Mouse (Mus musculus) embryonic facial prominence, embryonic 10.5 days (tissue): ENCODE data around the gene Kdm5b. TPM values are rescaled to one million over a fixed set of nuclear protein-coding genes. Genes with fewer than 3 reads are reported as not detected.
A peak's percentile ranks its signal among the peaks of the same experiment; 100 is the strongest.

ENCODE experiments used
- DNase-seq: peaks from one replicate; pipeline ENCODE4 v3.0.0-alpha.2; 2017; ENCODE audit warnings: low spot score
- H3K27ac ChIP-seq: fragments of 300-500 bp; sonication (generic); replicated peaks from 2 replicates; pipeline ENCODE4 v1.5.1; 2016; ENCODE audit warnings: mild to moderate bottlenecking
- H3K27me3 ChIP-seq: fragments of 300-500 bp; sonication (generic); replicated peaks from 2 replicates; pipeline ENCODE4 v1.6.1; 2016; ENCODE audit warnings: low read depth, mild to moderate bottlenecking; ENCODE audit not compliant: poor library complexity, severe bottlenecking
- H3K36me3 ChIP-seq: fragments of 300-500 bp; sonication (generic); replicated peaks from 2 replicates; pipeline ENCODE4 v1.6.1; 2016; ENCODE audit warnings: mild to moderate bottlenecking, moderate library complexity
- H3K4me1 ChIP-seq: fragments of 300-500 bp; sonication (generic); 2 replicates; pipeline ENCODE4 v1.6.1; 2016
- H3K4me3 ChIP-seq: fragments of 300-500 bp; sonication (generic); 2 replicates; pipeline ENCODE4 v1.5.1; 2016; ENCODE audit warnings: mild to moderate bottlenecking, moderate library complexity
- H3K9me3 ChIP-seq: fragments of 300-500 bp; sonication (generic); 2 replicates; pipeline ENCODE4 v1.6.1; 2016; ENCODE audit warnings: mild to moderate bottlenecking
- WGBS: fragments of 180-500 bp; shearing (Covaris S2); methylation state at CpG from one replicate; pipeline ENCODE4 v1.1.7; 2016; 5-methylcytosine and 5-hydroxymethylcytosine counted together
- polyA plus RNA-seq: library from polyadenylated mRNA; unstranded; fragments of >200 nt; fragmentation: Nextera tagmentation; extraction: Ambion mirVana; gene quantifications from 2 replicates; pipeline ENCODE4 v1.2.1, GENCODE M21; 2016

Kdm5b gene
- polyA plus RNA-seq, 1 experiment from 2014 or later, result 79.0 TPM

GRCm38 (mm10) chr1:134609172-134609571 lies 49.2 kb downstream of the Kdm5b start:
- H3K4me1 ChIP-seq, result no peaks in the 10 kb centered on the region

GRCm38 (mm10) chr1:134614554-134614953 lies 54.6 kb downstream of the Kdm5b start:
- H3K36me3 ChIP-seq, result peaks cover 100% of the 10 kb centered on the region
- H3K9me3 ChIP-seq, result no peaks in the 10 kb centered on the region
- 93% methylated on average over 5 of the region's 5 CpGs for WGBS
- H3K4me3 ChIP-seq, result no peak overlapping the region
- DNase-seq, result no peak
- H3K27me3 ChIP-seq, result no peaks in the 10 kb centered on the region
- no peak overlapping the region for H3K27ac ChIP-seq
- H3K4me1 ChIP-seq, result no peaks in the 10 kb centered on the region

More at GRCm38 (mm10) chr1:134609172-134609571, 49.2 kb downstream of the Kdm5b start:
- Histone ChIP-seq H3K27me3 (no peaks in the 10 kb centered on the region), H3K4me3 (no peak overlapping the region), H3K27ac (no peak overlapping the region), H3K36me3 (peaks cover 100% of the 10 kb centered on the region), H3K9me3 (no peaks in the 10 kb centered on the region)
- no peak for DNase-seq
- 81% methylated on average over 4 of the region's 4 CpGs for WGBS

GRCm38 (mm10) chr1:134614988-134615387 lies 55.0 kb downstream of the Kdm5b start:
- H3K9me3 ChIP-seq, result no peaks in the 10 kb centered on the region
- no peak overlapping the region for H3K4me3 ChIP-seq
- peaks cover 100% of the 10 kb centered on the region for H3K36me3 ChIP-seq
- 86% methylated on average over 2 of the region's 2 CpGs for WGBS
- no peaks in the 10 kb centered on the region for H3K4me1 ChIP-seq
- no peak for DNase-seq
- H3K27me3 ChIP-seq, result no peaks in the 10 kb centered on the region
- H3K27ac ChIP-seq, result no peak overlapping the region

GRCm38 (mm10) chr1:134617656-134618055 lies 57.7 kb downstream of the Kdm5b start:
- 87% methylated on average over 9 of the region's 9 CpGs for WGBS
- no peak overlapping the region for H3K4me3 ChIP-seq
- no peak overlapping the region for H3K27ac ChIP-seq
- no peaks in the 10 kb centered on the region for H3K9me3 ChIP-seq
- H3K4me1 ChIP-seq, result no peaks in the 10 kb centered on the region
- peaks cover 100% of the 10 kb centered on the region for H3K36me3 ChIP-seq
- DNase-seq, result peak; percentile 6
- H3K27me3 ChIP-seq, result no peaks in the 10 kb centered on the region

- Histone ChIP-seq H3K4me3 (no peak overlapping the region), H3K4me1 (no peaks in the 10 kb centered on the region), H3K27me3 (no peaks in the 10 kb centered on the region), H3K27ac (no peak overlapping the region), H3K36me3 (peaks cover 100% of the 10 kb centered on the region), H3K9me3 (no peaks in the 10 kb centered on the region)
- DNase-seq, result no peak
- 88% methylated on average over 4 of the region's 4 CpGs for WGBS
These were observed 65.4 kb downstream of the Kdm5b start for GRCm38 (mm10) chr1:134625325-134625724.

- WGBS, result 96% methylated on average over 10 of the region's 10 CpGs
- no peaks in the 10 kb centered on the region for H3K4me1 ChIP-seq
- no peaks in the 10 kb centered on the region for H3K27me3 ChIP-seq
- no peak overlapping the region for H3K4me3 ChIP-seq
- no peak overlapping the region for H3K27ac ChIP-seq
- H3K9me3 ChIP-seq, result no peaks in the 10 kb centered on the region
- peaks cover 100% of the 10 kb centered on the region for H3K36me3 ChIP-seq
- no peak for DNase-seq
These were observed 69.5 kb downstream of the Kdm5b start for GRCm38 (mm10) chr1:134629455-134629854.

GRCm38 (mm10) chr1:134634296-134634695 lies 74.3 kb downstream of the Kdm5b start:
- Histone ChIP-seq H3K27me3 (no peaks in the 10 kb centered on the region), H3K36me3 (peaks cover 54% of the 10 kb centered on the region), H3K9me3 (no peaks in the 10 kb centered on the region), H3K4me3 (no peak overlapping the region), H3K27ac (no peak overlapping the region), H3K4me1 (peaks cover 19% of the 10 kb centered on the region; the same call in 1 of the 2 replicates)
- 81% methylated on average over 7 of the region's 7 CpGs for WGBS
- no peak for DNase-seq

- WGBS, result 73% methylated on average over 3 of the region's 3 CpGs
These were observed 76.3 kb downstream of the Kdm5b start for GRCm38 (mm10) chr1:134636245-134636644.

GRCm38 (mm10) chr1:134636684-134637083 lies 76.7 kb downstream of the Kdm5b start:
- peaks cover 21% of the 10 kb centered on the region for H3K4me1 ChIP-seq
- DNase-seq, result peak; percentile 44
- H3K9me3 ChIP-seq, result no peaks in the 10 kb centered on the region
- WGBS, result 6% methylated on average over 3 of the region's 3 CpGs
- H3K27me3 ChIP-seq, result peaks cover 2% of the 10 kb centered on the region; the same call in 1 of the 2 replicates
- no peak overlapping the region for H3K4me3 ChIP-seq
- H3K36me3 ChIP-seq, result peaks cover 30% of the 10 kb centered on the region
- no peak overlapping the region for H3K27ac ChIP-seq

More at GRCm38 (mm10) chr1:134636245-134636644, 76.3 kb downstream of the Kdm5b start:
- H3K9me3 ChIP-seq, result no peaks in the 10 kb centered on the region
- no peak overlapping the region for H3K4me3 ChIP-seq
- H3K36me3 ChIP-seq, result peaks cover 34% of the 10 kb centered on the region
- DNase-seq, result no peak
- H3K27ac ChIP-seq, result no peak overlapping the region
- peaks cover 19% of the 10 kb centered on the region; the same call in 1 of the 2 replicates for H3K4me1 ChIP-seq
- H3K27me3 ChIP-seq, result no peaks in the 10 kb centered on the region

- DNase-seq, result no peak
- Histone ChIP-seq H3K9me3 (no peaks in the 10 kb centered on the region), H3K36me3 (peaks cover 16% of the 10 kb centered on the region), H3K27me3 (peaks cover 16% of the 10 kb centered on the region), H3K4me3 (no peak overlapping the region), H3K27ac (no peak overlapping the region), H3K4me1 (peaks cover 29% of the 10 kb centered on the region)
- 42% methylated on average over 3 of the region's 3 CpGs for WGBS
These were observed 78.1 kb downstream of the Kdm5b start for GRCm38 (mm10) chr1:134638041-134638440.

- peaks cover 21% of the 10 kb centered on the region for H3K27me3 ChIP-seq
- WGBS, result 35% methylated on average over 7 of the region's 7 CpGs
These were observed 78.6 kb downstream of the Kdm5b start for GRCm38 (mm10) chr1:134638522-134638921.

GRCm38 (mm10) chr1:134639460-134639859 lies 79.5 kb downstream of the Kdm5b start:
- no peak overlapping the region for H3K4me3 ChIP-seq
- H3K27ac ChIP-seq, result no peak overlapping the region
- no peaks in the 10 kb centered on the region for H3K9me3 ChIP-seq
- peaks cover 30% of the 10 kb centered on the region for H3K27me3 ChIP-seq
- 80% methylated on average over 6 of the region's 6 CpGs for WGBS
- no peak for DNase-seq
- H3K36me3 ChIP-seq, result peaks cover 2% of the 10 kb centered on the region
- peaks cover 29% of the 10 kb centered on the region for H3K4me1 ChIP-seq

More at GRCm38 (mm10) chr1:134638522-134638921, 78.6 kb downstream of the Kdm5b start:
- peak; percentile 40 for DNase-seq
- no peaks in the 10 kb centered on the region for H3K9me3 ChIP-seq
- no peak overlapping the region for H3K27ac ChIP-seq
- H3K4me1 ChIP-seq, result peaks cover 29% of the 10 kb centered on the region
- peaks cover 11% of the 10 kb centered on the region for H3K36me3 ChIP-seq
- no peak overlapping the region for H3K4me3 ChIP-seq

GRCm38 (mm10) chr1:134641507-134641906 lies 81.5 kb downstream of the Kdm5b start:
- no peaks in the 10 kb centered on the region for H3K36me3 ChIP-seq
- no peaks in the 10 kb centered on the region for H3K9me3 ChIP-seq
- H3K4me3 ChIP-seq, result no peak overlapping the region
- peak; percentile 44 for DNase-seq
- peaks cover 51% of the 10 kb centered on the region for H3K27me3 ChIP-seq
- WGBS, result 33% methylated on average over 3 of the region's 3 CpGs
- H3K27ac ChIP-seq, result no peak overlapping the region
- peaks cover 34% of the 10 kb centered on the region for H3K4me1 ChIP-seq
